Mouse (Mus musculus) limb, embryonic 10.5 days (tissue): ENCODE measurements around the gene Amy1. TPM values are rescaled to one million over a fixed set of nuclear protein-coding genes. Genes with fewer than 3 reads are reported as not detected.
"Not testable (repeated sequence)": the region's sequence is repeated elsewhere in the genome, so short reads cannot be mapped to it uniquely, and the experiment has no call there.

Experiments used
- DNase-seq: peaks from one replicate; pipeline ENCODE4 v3.0.0-alpha.2; 2017; ENCODE audit warnings: low spot score
- H3K27ac ChIP-seq: fragments of 300-500 bp; sonication (generic); 2 replicates; pipeline ENCODE4 v1.5.1; 2016; ENCODE audit warnings: mild to moderate bottlenecking
- H3K27me3 ChIP-seq: fragments of 300-500 bp; sonication (generic); 2 replicates; pipeline ENCODE4 v1.6.1; 2016; ENCODE audit warnings: low read depth, mild to moderate bottlenecking; ENCODE audit not compliant: poor library complexity, severe bottlenecking
- H3K36me3 ChIP-seq: fragments of 300-500 bp; sonication (generic); 2 replicates; pipeline ENCODE4 v1.6.1; 2016; ENCODE audit warnings: mild to moderate bottlenecking, moderate library complexity
- H3K4me1 ChIP-seq: fragments of 300-500 bp; sonication (generic); 2 replicates; pipeline ENCODE4 v1.6.1; 2016
- H3K4me3 ChIP-seq: fragments of 300-500 bp; sonication (generic); 2 replicates; pipeline ENCODE4 v1.5.1; 2016; ENCODE audit warnings: mild to moderate bottlenecking, moderate library complexity
- H3K9me3 ChIP-seq: fragments of 300-500 bp; sonication (generic); replicated peaks from 2 replicates; pipeline ENCODE4 v1.6.1; 2016; ENCODE audit warnings: mild to moderate bottlenecking
- WGBS: fragments of 180-500 bp; shearing (Covaris S2); methylation state at CpG from one replicate; pipeline ENCODE4 v1.1.7; 2016; 5-methylcytosine and 5-hydroxymethylcytosine counted together
- polyA plus RNA-seq: library from polyadenylated mRNA; unstranded; fragments of >200 nt; fragmentation: Nextera tagmentation; extraction: Ambion mirVana; gene quantifications from 2 replicates; pipeline ENCODE4 v1.2.1, GENCODE M21; 2016

Amy1 gene
- polyA plus RNA-seq, 1 experiment from 2014 or later = 0.66 TPM

GRCm38 (mm10) chr3:113532328-113532727, 74.2 kb downstream of the Amy1 start, which contains the start of gene Amy2a1:
TSS of gene Amy2a1 (minus strand) at chr3:113532428.
- not testable (repeated sequence) for H3K9me3 ChIP-seq, H3K27ac ChIP-seq, H3K4me1 ChIP-seq, H3K4me3 ChIP-seq, H3K36me3 ChIP-seq, H3K27me3 ChIP-seq, DNase-seq
- 95% methylated on average over 3 of the region's 3 CpGs for WGBS

Other genes starting within 250 kb of the Amy1 start
- not detected in 2 replicates for gene Amy2a1, start 74.3 kb downstream of the Amy1 start, polyA plus RNA-seq
- gene Rnpc3, start 23.4 kb upstream of the Amy1 start, polyA plus RNA-seq = 30.3 and 34.3 TPM in 2 replicates